Mouse (Mus musculus): ENCODE measurements around the gene Scube2.

The Scube2 gene

GRCm38 (mm10) chr7:109865370-109866229 is at the start of gene Scube2:
TSS of gene Scube2 (minus strand) at chr7:109865679.
- DNase-seq = peak; percentile 64

GRCm38 (mm10) chr7:109906165-109906564 is 40.7 kb upstream of the Scube2 start:
- no peak for DNase-seq

DNA sequence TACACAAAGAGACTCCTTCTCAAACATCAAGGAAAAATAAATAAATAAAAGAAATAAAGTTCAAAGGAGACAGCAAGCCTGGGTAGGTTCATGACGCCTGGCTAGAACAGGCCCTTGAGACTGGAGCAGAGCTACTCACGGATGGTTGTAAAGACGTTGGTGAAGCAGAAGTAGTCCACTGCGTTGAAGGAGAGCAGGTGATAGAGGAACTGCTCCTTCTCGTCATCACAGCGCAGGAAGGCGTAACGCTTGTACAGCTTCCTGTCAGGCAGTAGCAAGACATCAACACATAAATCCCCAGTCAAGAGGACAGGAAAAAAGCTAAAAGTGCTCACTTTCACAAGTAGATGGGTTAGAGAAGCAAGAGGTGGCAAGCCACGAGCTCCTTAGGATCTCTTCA is 35.4 kb upstream of the Scube2 start:
- no peak for DNase-seq

GRCm38 (mm10) chr7:109898911-109899310 is 33.4 kb upstream of the Scube2 start:
- DNase-seq = no peak

DNA sequence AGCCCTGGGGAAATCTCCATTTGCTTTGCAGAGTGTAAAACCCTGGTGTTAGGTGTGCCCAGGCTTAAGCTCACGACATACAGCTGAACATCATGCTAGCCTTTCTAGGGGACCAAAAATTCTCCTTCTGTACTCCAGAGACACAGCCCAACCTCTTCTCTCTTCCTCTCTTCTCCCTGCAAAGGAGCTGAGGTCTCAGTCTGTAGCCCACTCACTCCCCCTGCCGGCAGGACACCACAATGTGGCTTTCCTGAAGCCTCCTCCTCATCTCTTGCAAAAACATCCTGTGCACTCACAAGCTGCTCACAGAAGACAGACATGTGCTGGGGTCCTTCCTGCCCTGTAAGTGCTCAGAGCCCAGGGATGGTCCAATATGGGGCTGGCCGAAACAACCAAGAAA is 27.1 kb upstream of the Scube2 start:
- DNase-seq = peak; percentile 73

DNA sequence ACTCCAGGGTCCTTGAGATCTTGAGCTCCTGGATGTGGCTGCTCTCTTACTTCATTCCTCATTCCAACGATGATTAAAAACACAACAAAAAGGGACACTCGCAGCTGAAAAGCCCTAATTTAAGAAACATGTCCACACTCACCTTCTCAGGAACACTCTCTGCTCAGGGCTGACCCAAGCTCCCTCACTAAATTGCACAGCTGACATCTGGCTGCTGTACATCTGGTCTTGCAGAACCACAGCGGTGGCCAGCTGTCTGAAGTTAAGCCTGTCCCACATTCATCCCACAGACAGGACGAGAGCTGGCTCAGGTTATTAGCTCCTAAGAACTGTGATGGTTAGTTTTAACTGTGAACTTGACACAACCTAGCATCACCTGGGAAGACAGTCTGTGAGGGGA is 26.3 kb upstream of the Scube2 start:
- DNase-seq = no peak

DNA sequence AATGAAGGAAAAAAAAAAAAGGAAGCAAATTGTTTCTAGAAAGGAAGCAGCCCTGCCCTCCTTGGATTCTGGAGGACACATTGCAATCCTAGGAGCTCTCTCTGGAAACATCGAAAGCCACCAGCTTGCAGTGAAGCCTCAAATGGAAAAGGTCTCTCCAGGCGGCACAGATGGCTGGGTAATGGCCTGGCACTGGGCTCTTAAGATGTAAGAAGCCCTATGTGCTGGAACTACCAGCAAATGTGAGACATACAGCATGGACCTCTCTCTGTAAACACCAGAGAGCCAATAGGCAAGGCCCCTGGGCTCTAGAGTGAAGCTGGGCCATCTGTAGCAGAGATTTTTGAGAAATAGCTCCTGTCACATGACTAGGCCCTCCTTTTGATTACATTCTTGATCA is 24.8 kb upstream of the Scube2 start:
- no peak for DNase-seq

- DNase-seq = no peak
Observed at GRCm38 (mm10) chr7:109889300-109889699, 23.8 kb upstream of the Scube2 start.

GRCm38 (mm10) chr7:109886249-109886648 is 20.8 kb upstream of the Scube2 start:
- DNase-seq = no peak

- no peak for DNase-seq
Observed at GRCm38 (mm10) chr7:109882574-109882973, 17.1 kb upstream of the Scube2 start.

DNA sequence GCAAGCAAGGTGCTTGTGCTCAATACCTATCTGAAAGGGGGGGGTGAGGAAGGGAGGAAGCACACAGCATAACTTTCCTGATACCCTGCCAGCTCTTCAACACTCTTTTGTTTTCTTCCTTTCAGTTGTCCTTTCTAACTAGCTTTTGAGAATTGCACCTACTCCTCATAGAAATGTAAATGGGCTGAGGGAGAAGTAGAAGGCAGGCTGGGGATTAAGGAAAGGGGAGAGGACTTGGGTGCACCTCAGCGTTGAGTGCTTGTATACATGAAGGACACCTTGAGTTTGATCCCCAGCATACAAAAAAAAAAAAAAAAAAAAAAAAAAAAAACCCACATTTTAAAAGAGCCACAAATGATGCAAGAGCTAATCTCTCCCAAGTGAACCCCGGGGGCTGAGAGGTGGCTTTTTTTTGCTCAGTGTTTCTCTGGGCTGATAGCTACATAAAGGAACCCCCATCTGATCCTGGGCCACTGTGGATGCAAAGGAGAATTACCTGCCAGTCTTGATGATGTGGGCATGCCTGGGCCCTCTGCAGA is 16.2 kb upstream of the Scube2 start:
- DNase-seq = no peak

- DNase-seq = no peak
Observed at GRCm38 (mm10) chr7:109879158-109879557, 13.7 kb upstream of the Scube2 start.

GRCm38 (mm10) chr7:109876085-109876484 is 10.6 kb upstream of the Scube2 start:
- no peak for DNase-seq

- DNase-seq = no peak
Observed at GRCm38 (mm10) chr7:109875598-109875997, 10.1 kb upstream of the Scube2 start.

GRCm38 (mm10) chr7:109875033-109875432 is 9.6 kb upstream of the Scube2 start:
- no peak for DNase-seq

DNA sequence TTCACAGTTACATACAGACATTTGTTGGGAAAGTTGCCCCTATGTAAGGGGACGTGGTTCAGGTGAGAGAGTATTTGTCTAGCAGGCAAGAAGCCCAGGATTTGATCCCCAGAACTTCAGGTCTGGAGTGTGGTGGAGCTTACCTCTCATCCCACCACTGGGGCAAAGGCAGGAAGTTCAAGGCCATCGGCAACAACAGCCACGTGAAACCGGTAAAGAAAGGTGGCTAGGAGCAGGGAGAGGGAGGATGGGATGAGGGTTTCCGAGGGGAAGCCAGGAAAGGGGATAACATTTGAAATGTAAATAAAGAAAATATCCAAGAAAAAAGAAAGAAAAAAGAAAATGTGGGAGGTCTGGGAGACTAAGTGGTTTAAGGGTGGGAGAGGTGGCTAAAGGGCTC is 7.7 kb upstream of the Scube2 start:
- no peak for DNase-seq

DNA sequence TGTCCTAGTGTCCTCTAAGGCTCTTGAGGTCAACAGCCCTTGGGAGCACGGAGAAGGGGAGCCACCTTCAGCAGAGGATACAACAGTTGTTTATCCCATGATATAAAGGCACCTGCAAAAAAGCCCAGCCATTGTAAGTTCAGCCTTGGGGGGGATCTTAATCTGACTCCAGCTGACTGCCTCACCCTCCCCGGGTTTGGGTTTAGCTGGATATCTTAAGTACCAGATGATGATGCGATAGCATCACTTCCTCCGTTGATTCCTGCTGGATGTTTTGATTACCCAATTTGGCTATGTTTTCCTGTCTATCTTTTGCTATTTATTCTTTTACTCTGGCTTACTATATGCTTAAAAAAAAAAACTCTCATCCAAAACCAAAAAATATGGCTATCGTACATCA is 5.8 kb upstream of the Scube2 start:
- DNase-seq = no peak

GRCm38 (mm10) chr7:109868498-109868897 is 3.0 kb upstream of the Scube2 start:
- peak; percentile 36 for DNase-seq

DNA sequence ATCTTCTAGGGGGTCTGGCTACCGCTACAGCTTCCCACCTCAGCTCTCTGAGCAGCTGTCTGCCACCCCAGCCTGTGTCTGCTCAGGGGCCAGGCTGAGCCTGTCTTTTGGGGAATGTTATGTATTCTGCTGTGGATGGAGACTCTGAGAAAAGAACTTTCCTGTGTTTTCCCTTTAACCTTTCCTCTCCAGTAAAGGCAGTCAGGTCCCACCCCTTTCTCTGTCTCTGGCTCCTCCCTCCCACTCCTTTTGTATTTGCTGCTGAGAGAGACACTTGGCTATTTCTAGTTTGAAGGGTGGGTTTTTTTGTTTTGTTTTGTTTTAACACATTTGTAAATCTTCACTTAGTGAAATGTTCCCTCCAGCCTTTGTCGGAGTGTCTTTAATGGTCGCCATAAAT is 1.2 kb upstream of the Scube2 start:
- no peak for DNase-seq

DNA sequence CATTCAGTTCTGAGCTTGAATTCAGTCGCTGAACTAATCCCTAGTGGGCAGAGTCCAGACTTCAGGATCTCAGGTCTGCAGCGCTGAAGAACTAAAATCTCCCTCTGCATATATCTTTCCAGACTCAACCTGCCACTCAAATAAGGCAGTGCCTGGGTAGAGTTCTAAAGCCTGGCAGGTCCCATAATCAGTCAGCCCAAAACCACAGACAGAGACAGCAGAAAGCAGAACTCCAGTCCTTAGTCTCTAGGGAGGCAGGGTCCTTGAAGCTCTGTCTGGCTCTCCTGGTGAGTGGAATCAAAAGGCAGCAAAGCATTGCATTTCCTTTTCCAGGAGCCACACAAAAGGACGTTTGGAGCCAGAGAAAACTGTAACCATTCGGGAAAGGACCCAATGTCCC is 1.9 kb downstream of the Scube2 start:
- no peak for DNase-seq

GRCm38 (mm10) chr7:109860162-109860561 is 5.3 kb downstream of the Scube2 start:
- DNase-seq = no peak

DNA sequence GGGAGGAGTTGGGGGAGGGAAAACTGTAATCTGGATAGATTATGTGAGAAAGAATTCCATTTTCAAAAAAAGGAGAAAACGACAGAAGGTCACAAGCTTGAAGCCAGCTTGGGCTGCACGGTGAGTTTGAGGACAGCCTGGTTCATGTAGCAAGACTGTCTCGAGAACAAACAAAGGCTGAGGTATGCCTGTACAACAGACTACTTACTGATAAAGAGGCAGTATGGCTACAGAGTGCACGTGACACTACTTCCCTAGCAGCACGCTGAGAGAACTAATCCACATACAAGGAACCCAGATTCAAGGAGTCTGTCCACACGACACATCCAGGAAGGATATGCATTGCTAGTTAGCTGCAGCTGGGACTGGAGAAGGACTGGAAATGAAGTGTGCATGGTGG is 6.1 kb downstream of the Scube2 start:
- no peak for DNase-seq

DNA sequence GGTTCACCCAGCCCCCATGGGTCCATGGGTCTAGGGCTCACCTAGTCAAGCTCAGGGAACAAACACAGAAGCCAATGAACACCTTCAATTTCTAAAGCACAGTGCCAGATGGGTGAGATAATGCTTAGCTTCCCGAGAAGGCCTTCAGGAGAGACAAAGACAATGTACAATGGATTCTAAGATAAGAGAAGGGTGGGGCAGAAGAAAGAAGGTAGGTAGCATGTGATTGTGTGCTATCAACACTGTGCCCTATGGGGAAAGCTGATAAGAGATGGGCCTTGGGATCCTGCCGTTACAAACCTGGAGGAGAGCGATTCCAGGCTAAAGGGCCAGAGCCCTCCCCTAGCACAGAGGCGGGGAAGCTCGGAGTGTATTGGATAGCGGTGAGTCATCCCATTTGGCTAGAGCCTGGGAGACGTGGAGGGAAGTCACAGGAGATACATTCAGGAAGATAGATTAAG is 12.7 kb downstream of the Scube2 start:
- DNase-seq = no peak

DNA sequence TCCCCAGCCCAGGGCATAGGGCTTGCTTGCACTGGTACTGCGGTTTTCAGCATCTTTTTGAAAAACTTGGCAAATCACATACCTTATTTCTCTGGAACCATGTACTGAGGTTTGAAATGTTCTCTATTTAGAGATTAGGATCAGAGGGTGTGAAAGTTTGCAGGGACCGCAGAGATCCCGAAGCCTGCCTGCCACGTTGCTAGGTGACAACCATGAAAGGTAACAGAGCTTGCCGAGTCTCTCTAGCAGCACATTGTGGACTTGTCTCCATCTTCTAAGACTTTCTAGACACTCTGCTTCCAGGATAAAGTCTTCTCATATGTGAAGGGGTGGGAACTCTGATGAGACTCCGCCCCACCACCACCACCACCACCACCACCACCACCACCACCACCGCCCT is 13.5 kb downstream of the Scube2 start:
- DNase-seq = no peak

DNA sequence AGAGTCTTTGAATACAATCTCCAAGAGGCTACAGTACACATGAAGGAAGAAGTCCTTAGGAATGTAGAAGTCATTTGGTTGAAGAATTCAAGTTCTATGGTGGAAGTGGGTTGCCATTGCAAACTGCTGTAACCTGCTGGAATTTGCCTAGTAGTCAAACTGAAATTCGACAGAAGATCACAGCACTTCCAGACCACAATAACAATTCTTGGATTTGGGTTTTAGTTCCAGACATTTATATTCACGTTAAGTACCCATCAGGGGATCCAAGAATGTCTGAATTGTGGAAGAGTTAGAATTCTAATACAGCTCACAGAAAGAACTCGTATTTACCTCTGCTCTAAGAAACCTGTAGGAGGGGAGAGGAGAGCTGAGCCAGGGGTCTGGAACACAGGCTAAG is 14.9 kb downstream of the Scube2 start:
- no peak for DNase-seq
